Mouse (Mus musculus): ENCODE data around the gene Cpne4.

DNA sequence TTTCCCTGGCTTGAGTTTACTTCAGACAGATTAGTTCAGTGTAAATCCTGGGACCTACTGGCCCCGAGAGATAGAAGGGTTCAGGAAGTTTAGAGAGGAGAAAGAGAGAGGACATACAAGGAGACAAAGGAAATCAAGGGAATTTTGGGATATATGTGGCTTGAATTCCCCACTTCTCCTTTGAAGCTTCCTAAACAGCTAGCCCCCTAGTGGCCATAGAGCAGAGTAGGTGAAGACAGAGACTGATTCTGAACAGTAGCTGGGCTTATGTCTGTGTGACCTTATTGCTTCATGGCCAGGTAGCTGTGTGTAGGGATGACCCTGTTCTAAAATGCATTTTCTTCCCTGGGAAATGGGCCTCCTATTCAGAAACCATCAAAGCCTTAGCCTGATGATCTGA lies 129.6 kb downstream of the Cpne4 start:
- TF ChIP-seq POLR2A (IDR thresholded peaks at IDR 0.05; ENCODE audit: low read depth, low read length) (no peak), CTCF (IDR thresholded peaks at IDR 0.05; ENCODE audit: extremely low read depth, insufficient read depth, insufficient read length, insufficient replicate concordance) (no peak)
